Mouse (Mus musculus): ENCODE results near the gene Gm38393.

GRCm38 (mm10) chr7:60047481-60048201, 42.8 kb upstream of the Gm38393 start:
- no peak for TF ChIP-seq CTCF (IDR thresholded peaks at IDR 0.05; ENCODE audit: extremely low read depth, insufficient read depth, insufficient read length, insufficient replicate concordance)
- no peak for TF ChIP-seq POLR2A (IDR thresholded peaks at IDR 0.05; ENCODE audit: low read depth, low read length)
